24 mouse cellular contexts compared by ENCODE assay signal in genomic region chr13:15849129-15849528, GRCm38 (mm10).
"Had no signal": no experiment of that assay in that cellular context is flagged by ENCODE, and none has a peak within 500 bp of the region (broad histone marks: within the 10 kb centered on the region; RNA-seq: fewer than 3 reads in every experiment).

No protein-coding gene starts in this region.

- H3K9ac ChIP-seq: heart, embryonic 13.5 days; heart, embryonic 15.5 days; hindbrain, embryonic 13.5 days; hindbrain, embryonic 15.5 days; limb, embryonic 13.5 days; limb, embryonic 15.5 days; liver, embryonic 12.5 days; liver, embryonic 14.5 days had no signal

- H3K9me3 ChIP-seq: heart, embryonic 13.5 days; heart, embryonic 15.5 days; hindbrain, embryonic 13.5 days; hindbrain, embryonic 15.5 days; limb, embryonic 13.5 days; limb, embryonic 15.5 days; liver, embryonic 12.5 days had no signal

- H3K4me3 ChIP-seq: heart, adult 2 months; heart, embryonic 13.5 days; heart, embryonic 15.5 days; hindbrain, embryonic 13.5 days; hindbrain, embryonic 15.5 days; limb, embryonic 13.5 days; limb, embryonic 15.5 days; liver, embryonic 12.5 days had no signal

- H3K36me3 ChIP-seq: heart, embryonic 13.5 days; heart, embryonic 15.5 days; hindbrain, embryonic 13.5 days; hindbrain, embryonic 15.5 days; limb, embryonic 13.5 days; limb, embryonic 15.5 days; liver, embryonic 12.5 days had no signal

- DNase-seq: gastrocnemius, postnatal 14 days; gastrocnemius, postnatal 36 days; heart, adult 11 months; heart, adult 2 months; heart, postnatal 14 days; heart, postnatal 36 days; kidney, adult 11 months; kidney, postnatal 14 days; kidney, postnatal 36 days; layer of hippocampus, adult 9-11 months; layer of hippocampus, postnatal 36 days; left cerebral cortex, postnatal 4 days; lung, adult 18-20 months had no signal

- H3K4me1 ChIP-seq: heart, embryonic 13.5 days; heart, embryonic 15.5 days; hindbrain, embryonic 13.5 days; hindbrain, embryonic 15.5 days; liver, embryonic 12.5 days had no signal

- H3K27me3 ChIP-seq: heart, embryonic 13.5 days; heart, embryonic 15.5 days; hindbrain, embryonic 13.5 days; hindbrain, embryonic 15.5 days; limb, embryonic 13.5 days; limb, embryonic 15.5 days; liver, embryonic 12.5 days had no signal

- H3K27ac ChIP-seq: heart, adult 2 months; heart, embryonic 13.5 days; heart, embryonic 15.5 days; hindbrain, embryonic 13.5 days; hindbrain, embryonic 15.5 days; hindbrain, postnatal 0 days; limb, embryonic 13.5 days; limb, embryonic 15.5 days; liver, embryonic 12.5 days; liver, embryonic 14.5 days had no signal

- ATAC-seq: hindbrain, postnatal 0 days; intestine, embryonic 16.5 days; liver, embryonic 12.5 days had no signal

- H3K4me2 ChIP-seq: heart, embryonic 11.5 days; heart, embryonic 13.5 days; heart, embryonic 15.5 days; hindbrain, embryonic 13.5 days; hindbrain, embryonic 15.5 days; limb, embryonic 13.5 days; limb, embryonic 15.5 days; liver, embryonic 12.5 days had no signal
